Mouse (Mus musculus) MEL (cell line): ENCODE results near the gene Cd68. TPM values are rescaled to one million over a fixed set of nuclear protein-coding genes. Genes with fewer than 3 reads are reported as not detected.

Source experiments
- DNase-seq: peaks from one replicate; pipeline ENCODE4 v3.0.0; 2011; ENCODE audit warnings: low read depth, low spot score
- H3K27ac ChIP-seq: 2 replicates; pipeline ENCODE4 v1.5.1; 2012; ENCODE audit warnings: low read depth, mild to moderate bottlenecking, control low read depth, low read length, moderate library complexity; ENCODE audit not compliant: control insufficient read depth
- H3K27me3 ChIP-seq, 2 experiments: fragments of 150-350 bp in 1 of 2; sonication (generic) in 1 of 2; 2 replicates each; pipeline ENCODE4 v1.6.1; 2012; ENCODE audit warnings: low read length in 2 of 2, mild to moderate bottlenecking in 2 of 2, improper control_type of control experiment in 1 of 2, moderate library complexity in 1 of 2; ENCODE audit not compliant: insufficient read depth in 2 of 2, control insufficient read depth in 1 of 2
- H3K36me3 ChIP-seq, 2 experiments: 2 replicates each; pipeline ENCODE4 v1.6.1; 2012 to 2014; ENCODE audit warnings: low read length in 2 of 2, improper control_type of control experiment in 1 of 2, inconsistent platforms in 1 of 2, mild to moderate bottlenecking in 1 of 2; ENCODE audit not compliant: insufficient read depth in 2 of 2, control insufficient read depth in 1 of 2
- H3K4me1 ChIP-seq, 2 experiments: fragments of 150-350 bp in 1 of 2; sonication (generic) in 1 of 2; 2 replicates each; pipeline ENCODE4 v1.6.1; 2012; ENCODE audit warnings: low read length in 2 of 2, improper control_type of control experiment in 1 of 2, mild to moderate bottlenecking in 1 of 2; ENCODE audit not compliant: insufficient read depth in 2 of 2, control insufficient read depth in 1 of 2
- H3K4me3 ChIP-seq, 2 experiments: fragments of 150-350 bp in 1 of 2; sonication (generic) in 1 of 2; 2 replicates each; pipeline ENCODE4 v1.5.1; 2012; ENCODE audit warnings: low read depth in 2 of 2, low read length in 2 of 2, mild to moderate bottlenecking in 2 of 2, moderate library complexity in 2 of 2, control low read depth in 1 of 2, improper control_type of control experiment in 1 of 2; ENCODE audit not compliant: control insufficient read depth in 1 of 2, insufficient read depth in 1 of 2
- H3K79me2 ChIP-seq: 2 replicates; pipeline ENCODE4 v1.6.1; 2012; ENCODE audit warnings: mild to moderate bottlenecking, low read length, moderate library complexity; ENCODE audit not compliant: control insufficient read depth, poor library complexity, insufficient read depth
- H3K9ac ChIP-seq: 2 replicates; pipeline ENCODE4 v1.6.1; 2012; ENCODE audit warnings: low read depth, mild to moderate bottlenecking, control low read depth, low read length, moderate library complexity; ENCODE audit not compliant: control insufficient read depth, poor library complexity, severe bottlenecking
- H3K9me3 ChIP-seq: fragments of 150-350 bp; sonication (generic); replicated peaks from 2 replicates; pipeline ENCODE4 v1.6.1; 2012; ENCODE audit warnings: mild to moderate bottlenecking, low read length, improper control_type of control experiment, moderate library complexity; ENCODE audit not compliant: insufficient read depth
- CHD1 ChIP-seq: IDR thresholded peaks from 2 replicates; pipeline ENCODE4 v1.6.1; 2012; ENCODE audit warnings: low read depth, mild to moderate bottlenecking, inconsistent platforms, low read length, improper control_type of control experiment
- CHD2 ChIP-seq: IDR thresholded peaks from 2 replicates; pipeline ENCODE4 v1.6.1; 2011; ENCODE audit warnings: low read length, improper control_type of control experiment
- CTCF ChIP-seq, 3 experiments: IDR thresholded peaks in 2 of 3; conservative IDR thresholded peaks in 1 of 3; 2 replicates each; pipeline ENCODE4 v1.5.1; 2011 to 2012; ENCODE audit warnings: low read length in 3 of 3, low read depth in 2 of 3, mild to moderate bottlenecking in 2 of 3, improper control_type of control experiment in 1 of 3, inconsistent platforms in 1 of 3, mixed read lengths in 1 of 3, moderate library complexity in 1 of 3; ENCODE audit not compliant: control insufficient read depth in 1 of 3, insufficient read depth in 1 of 3, poor library complexity in 1 of 3, severe bottlenecking in 1 of 3
- E2F4 ChIP-seq: IDR thresholded peaks from 2 replicates; pipeline ENCODE4 v1.6.1; 2011; ENCODE audit warnings: low read depth, low read length, improper control_type of control experiment, borderline replicate concordance
- ELF1 ChIP-seq: IDR thresholded peaks from 2 replicates; pipeline ENCODE4 v1.6.1; 2014; ENCODE audit warnings: low read depth, mild to moderate bottlenecking, inconsistent platforms, low read length, improper control_type of control experiment, moderate library complexity
- EP300 ChIP-seq, 2 experiments: IDR thresholded peaks; 2 replicates each; pipeline ENCODE4 v1.6.1; 2011; ENCODE audit warnings: improper control_type of control experiment in 2 of 2, low read length in 2 of 2, low read depth in 1 of 2, mild to moderate bottlenecking in 1 of 2
- ETS1 ChIP-seq: IDR thresholded peaks from 2 replicates; pipeline ENCODE4 v1.6.1; 2012; ENCODE audit warnings: low read depth, mild to moderate bottlenecking, inconsistent platforms, low read length, improper control_type of control experiment, moderate library complexity
- GABPA ChIP-seq: IDR thresholded peaks from 2 replicates; pipeline ENCODE4 v1.6.1; 2012; ENCODE audit warnings: low read depth, mild to moderate bottlenecking, inconsistent platforms, low read length, improper control_type of control experiment, moderate library complexity
- GATA1 ChIP-seq: IDR thresholded peaks from 2 replicates; pipeline ENCODE4 v1.6.1; 2011; ENCODE audit warnings: low read depth, low read length, improper control_type of control experiment
- HCFC1 ChIP-seq: IDR thresholded peaks from 2 replicates; pipeline ENCODE4 v1.6.1; 2012; ENCODE audit warnings: low read depth, mild to moderate bottlenecking, inconsistent platforms, low read length, improper control_type of control experiment, moderate library complexity
- JUND ChIP-seq: IDR thresholded peaks from 2 replicates; pipeline ENCODE4 v1.6.1; 2011; ENCODE audit warnings: low read depth, mild to moderate bottlenecking, improper control_type of control experiment, low read length
- KAT2A ChIP-seq: conservative IDR thresholded peaks from 2 replicates; pipeline ENCODE4 v1.6.1; 2012; ENCODE audit warnings: low read depth, low read length, improper control_type of control experiment, inconsistent platforms
- MAFK ChIP-seq: IDR thresholded peaks from 2 replicates; pipeline ENCODE4 v1.6.1; 2011; ENCODE audit warnings: low read depth, mild to moderate bottlenecking, low read length, improper control_type of control experiment, borderline replicate concordance
- MAZ ChIP-seq: IDR thresholded peaks from 2 replicates; pipeline ENCODE4 v1.6.1; 2012; ENCODE audit warnings: low read depth, mild to moderate bottlenecking, inconsistent platforms, low read length, improper control_type of control experiment
- MXI1 ChIP-seq: IDR thresholded peaks from 2 replicates; pipeline ENCODE4 v1.6.1; 2011; ENCODE audit warnings: mild to moderate bottlenecking, low read depth, low read length, improper control_type of control experiment
- NELFE ChIP-seq: IDR thresholded peaks from 2 replicates; pipeline ENCODE4 v1.6.1; 2011; ENCODE audit warnings: low read depth, low read length, improper control_type of control experiment
- POLR2A ChIP-seq, 2 experiments: IDR thresholded peaks; 2 replicates each; pipeline ENCODE4 v1.6.1; 2011 to 2012; ENCODE audit warnings: low read length in 2 of 2, mild to moderate bottlenecking in 2 of 2, control low read depth in 1 of 2, improper control_type of control experiment in 1 of 2, low read depth in 1 of 2, moderate library complexity in 1 of 2; ENCODE audit not compliant: control insufficient read depth in 1 of 2, insufficient read depth in 1 of 2, poor library complexity in 1 of 2
- POLR2AphosphoS2 ChIP-seq: IDR thresholded peaks from 2 replicates; pipeline ENCODE4 v1.6.1; 2011; ENCODE audit warnings: low read length, improper control_type of control experiment
- POLR2AphosphoS5 ChIP-seq: IDR thresholded peaks from 2 replicates; pipeline ENCODE4 v1.6.1; 2012; ENCODE audit warnings: low read depth, borderline replicate concordance, mild to moderate bottlenecking, inconsistent platforms, low read length, moderate library complexity, mixed read lengths
- RAD21 ChIP-seq: IDR thresholded peaks from 2 replicates; pipeline ENCODE4 v1.6.1; 2011; ENCODE audit warnings: mild to moderate bottlenecking, low read depth, low read length, improper control_type of control experiment
- RCOR1 ChIP-seq: IDR thresholded peaks from 2 replicates; pipeline ENCODE4 v1.6.1; 2012; ENCODE audit warnings: low read depth, mild to moderate bottlenecking, inconsistent platforms, low read length, improper control_type of control experiment
- SIN3A ChIP-seq: IDR thresholded peaks from 2 replicates; pipeline ENCODE4 v1.6.1; 2012; ENCODE audit warnings: low read length, improper control_type of control experiment, inconsistent platforms
- TAL1 ChIP-seq: IDR thresholded peaks from 2 replicates; pipeline ENCODE4 v1.6.1; 2012; ENCODE audit warnings: mild to moderate bottlenecking, inconsistent platforms, low read length, moderate library complexity, mixed read lengths
- TCF12 ChIP-seq: IDR thresholded peaks from 2 replicates; pipeline ENCODE4 v1.6.1; 2014; ENCODE audit warnings: low read depth, mild to moderate bottlenecking, inconsistent platforms, low read length, improper control_type of control experiment, moderate library complexity
- UBTF ChIP-seq: IDR thresholded peaks from 2 replicates; pipeline ENCODE4 v1.6.1; 2012; ENCODE audit warnings: low read depth, mild to moderate bottlenecking, inconsistent platforms, low read length, improper control_type of control experiment, moderate library complexity, borderline replicate concordance; ENCODE audit not compliant: insufficient read depth
- USF1 ChIP-seq: IDR thresholded peaks from 2 replicates; pipeline ENCODE4 v1.6.1; 2014; ENCODE audit warnings: low read depth, mild to moderate bottlenecking, inconsistent platforms, low read length, improper control_type of control experiment, moderate library complexity
- USF2 ChIP-seq, 2 experiments: IDR thresholded peaks; 2 replicates each; pipeline ENCODE4 v1.6.1; 2011 to 2012; ENCODE audit warnings: improper control_type of control experiment in 2 of 2, low read length in 2 of 2, borderline replicate concordance in 1 of 2, inconsistent platforms in 1 of 2, low read depth in 1 of 2, mild to moderate bottlenecking in 1 of 2; ENCODE audit not compliant: insufficient read depth in 1 of 2
- ZC3H11A ChIP-seq: IDR thresholded peaks from 2 replicates; pipeline ENCODE4 v1.6.1; 2012; ENCODE audit warnings: low read depth, mild to moderate bottlenecking, inconsistent platforms, low read length, improper control_type of control experiment
- ZKSCAN1 ChIP-seq: IDR thresholded peaks from 2 replicates; pipeline ENCODE4 v1.6.1; 2012; ENCODE audit warnings: low read depth, mild to moderate bottlenecking, inconsistent platforms, low read length, improper control_type of control experiment, moderate library complexity
- ZNF384 ChIP-seq: IDR thresholded peaks from 2 replicates; pipeline ENCODE4 v1.6.1; 2012; ENCODE audit warnings: low read depth, mild to moderate bottlenecking, inconsistent platforms, low read length, improper control_type of control experiment
- polyA plus RNA-seq, 2 experiments: library from polyadenylated mRNA; stranded (reverse) in 1 of 2; unstranded in 1 of 2; fragments of >175 nt in 1 of 2; fragments of >200 nt in 1 of 2; gene quantifications; 2 replicates each; pipeline versions ENCODE4 v1.2.1 to v1.2.4; 2012; ENCODE audit warnings: low replicate concordance in 2 of 2, low read depth in 1 of 2; ENCODE audit not compliant: insufficient read length in 2 of 2, insufficient read depth in 1 of 2, missing spikeins in 1 of 2
- total RNA-seq: library from RNA; depleted of rRNA; stranded (reverse); fragments of 300-350 nt; gene quantifications from 2 replicates; pipeline ENCODE4 v1.2.3, GENCODE M21; 2012

The Cd68 gene
- total and polyA plus RNA-seq, 3 experiments: 5.3 to 19.8 TPM; not detected in 1

DNA sequence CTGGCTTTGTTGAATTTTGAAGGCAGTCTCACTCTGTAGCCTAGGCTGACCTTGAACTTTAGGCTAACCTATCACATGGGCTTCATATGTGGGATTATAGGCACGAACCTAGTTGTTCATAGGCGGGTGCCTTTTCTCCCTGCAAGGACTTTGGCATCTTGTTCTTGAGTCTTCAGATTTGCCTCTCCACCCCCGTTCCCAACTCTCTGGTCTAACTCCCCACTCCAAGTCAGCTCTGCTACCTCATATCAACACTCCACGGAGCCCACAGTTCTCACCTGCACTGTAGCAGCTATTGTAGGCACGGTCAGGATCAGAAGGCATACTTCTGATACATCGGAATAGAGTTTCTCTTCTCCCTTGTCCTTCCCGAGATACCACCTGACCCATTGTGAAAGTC lies 17.6 kb upstream of the Cd68 start:
- H3K9ac ChIP-seq: no peak overlapping the region
- no peak for TF ChIP-seq EP300 (IDR thresholded peaks at IDR 0.05; ENCODE audit: low read depth in 1 of 2, low read length in 2 of 2)
- no peak for TF ChIP-seq ZC3H11A
- no peak for TF ChIP-seq USF2 (IDR thresholded peaks at IDR 0.05; ENCODE audit: borderline replicate concordance in 1 of 2, insufficient read depth in 1 of 2, low read depth in 1 of 2, low read length in 2 of 2)
- TF ChIP-seq JUND: no peak
- TF ChIP-seq RCOR1: no peak
- TF ChIP-seq KAT2A: no peak
- no peak for TF ChIP-seq E2F4
- no peak for TF ChIP-seq USF1
- H3K27me3 ChIP-seq: no peaks in the 10 kb centered on the region
- peaks cover 4 to 15% of the 10 kb centered on the region in 2 experiments; a peak in 3 of 4 replicates for H3K36me3 ChIP-seq
- no peaks in the 10 kb centered on the region for H3K9me3 ChIP-seq
- H3K27ac ChIP-seq: no peak overlapping the region
- peaks cover 24% of the 10 kb centered on the region for H3K79me2 ChIP-seq
- no peak for DNase-seq
- peaks cover 6 to 12% of the 10 kb centered on the region in 2 experiments; a peak in 3 of 4 replicates for H3K4me1 ChIP-seq
- no peak overlapping the region for H3K4me3 ChIP-seq

DNA sequence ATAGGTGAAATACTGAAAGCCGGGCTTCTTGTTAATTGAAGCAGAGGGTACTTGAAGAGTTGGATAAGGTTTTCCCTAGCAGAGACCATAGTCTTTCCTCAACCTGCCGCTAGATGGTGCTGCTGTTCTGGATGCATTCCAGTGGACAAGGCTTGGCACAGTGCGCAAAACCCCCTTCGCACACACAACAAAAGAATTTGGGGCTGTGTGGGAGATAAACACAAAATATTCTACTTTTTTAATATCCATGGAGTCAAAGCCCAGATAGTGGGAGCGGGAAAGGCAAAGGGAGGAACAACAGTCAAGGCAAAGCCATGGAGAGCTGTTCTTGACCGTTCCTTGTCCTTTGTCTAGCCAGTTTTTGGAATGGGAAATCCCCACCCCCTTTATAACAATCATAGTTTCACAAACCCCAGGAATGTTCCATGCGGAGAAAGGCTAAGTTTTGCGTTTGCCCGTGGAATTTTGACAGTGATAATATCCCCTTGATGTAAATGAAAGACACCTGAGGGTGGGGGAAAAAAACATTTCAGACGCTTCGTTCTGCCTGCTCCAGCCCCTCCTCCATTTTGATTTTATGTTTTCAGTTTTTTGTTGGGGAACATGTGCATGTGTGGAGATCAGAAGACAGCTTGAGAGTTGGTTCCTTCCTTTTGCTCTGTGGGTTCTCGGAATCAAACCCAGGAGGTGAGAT lies 17.0 kb upstream of the Cd68 start:
- Histone ChIP-seq H3K4me3 (peak overlapping the region; percentile 61 to 69), H3K9ac (peak overlapping the region; percentile 85), H3K27ac (no peak overlapping the region)
- no peak for TF ChIP-seq ZNF384
- no peak for TF ChIP-seq ETS1
- TF ChIP-seq RAD21: peak; percentile 94
- no peak for TF ChIP-seq UBTF
- no peak for TF ChIP-seq HCFC1
- no peak for TF ChIP-seq POLR2AphosphoS5
- TF ChIP-seq MAZ: no peak; the same call in 1 of the 2 replicates
- TF ChIP-seq CTCF (IDR thresholded peaks at IDR 0.05 in 2 of 3, conservative IDR thresholded peaks at IDR 0.05 in 1 of 3; ENCODE audit: control insufficient read depth in 1 of 3, insufficient read depth in 1 of 3, low read depth in 2 of 3, low read length in 3 of 3, poor library complexity in 1 of 3, severe bottlenecking in 1 of 3): peak; percentile 95 to 98 (median 96)
- TF ChIP-seq MAFK: no peak
- TF ChIP-seq RCOR1: no peak
- TF ChIP-seq ELF1: no peak
- no peak; the same call in 1 of the 2 replicates for TF ChIP-seq JUND
- no peak for TF ChIP-seq CHD2
- peak; percentile 90 for TF ChIP-seq SIN3A
- TF ChIP-seq GATA1: peak; percentile 30; the same call in 1 of the 2 replicates
- TF ChIP-seq POLR2AphosphoS2: no peak
- no peak for TF ChIP-seq NELFE
- no peak for TF ChIP-seq GABPA
- no peak for TF ChIP-seq TCF12
- no peak for TF ChIP-seq ZKSCAN1
- TF ChIP-seq TAL1: no peak
- TF ChIP-seq EP300 (IDR thresholded peaks at IDR 0.05; ENCODE audit: low read depth in 1 of 2, low read length in 2 of 2): no peak
- TF ChIP-seq E2F4: no peak
- TF ChIP-seq POLR2A (IDR thresholded peaks at IDR 0.05; ENCODE audit: control insufficient read depth in 1 of 2, insufficient read depth in 1 of 2, low read depth in 1 of 2, low read length in 2 of 2, poor library complexity in 1 of 2): no peak
- TF ChIP-seq KAT2A: no peak
- TF ChIP-seq MXI1: no peak; the same call in 1 of the 2 replicates
- TF ChIP-seq ZC3H11A: peak; percentile 83
- no peak for TF ChIP-seq CHD1

More for the DNA sequence above, 17.0 kb upstream of the Cd68 start:
- Histone ChIP-seq H3K79me2 (peaks cover 24% of the 10 kb centered on the region), H3K36me3 (peaks cover 10 to 18% of the 10 kb centered on the region in 2 experiments), H3K4me1 (peaks cover 6 to 12% of the 10 kb centered on the region in 2 experiments; a peak in 3 of 4 replicates), H3K9me3 (no peaks in the 10 kb centered on the region), H3K27me3 (no peaks in the 10 kb centered on the region)
- DNase-seq: peak; percentile 97
